Mouse (Mus musculus): Measurements from ENCODE around the gene Gm5039.
"Not testable (repeated sequence)": the region's sequence is repeated elsewhere in the genome, so short reads cannot be mapped to it uniquely, and the experiment has no call there.

The Gm5039 gene

GRCm38 (mm10) chr12:88323926-88324325, at the start of gene Gm5039:
Gm5039 (minus strand) TSS chr12:88324026.
- not testable (repeated sequence) for DNase-seq

- no peak for DNase-seq
Observed at GRCm38 (mm10) chr12:88372018-88372417, 48.2 kb upstream of the Gm5039 start.

- DNase-seq, result not testable (repeated sequence)
Observed at GRCm38 (mm10) chr12:88370321-88370720, 46.5 kb upstream of the Gm5039 start.

GRCm38 (mm10) chr12:88369690-88370089, 45.9 kb upstream of the Gm5039 start:
- not testable (repeated sequence) for DNase-seq

- DNase-seq, result no peak
Observed at GRCm38 (mm10) chr12:88368618-88369017, 44.8 kb upstream of the Gm5039 start.

GRCm38 (mm10) chr12:88367673-88368072, 43.8 kb upstream of the Gm5039 start:
- DNase-seq, result no peak

- DNase-seq, result no peak
Observed at GRCm38 (mm10) chr12:88361120-88361445, 37.3 kb upstream of the Gm5039 start.

- peak; percentile 91 for DNase-seq
Observed at GRCm38 (mm10) chr12:88360441-88361119, 36.8 kb upstream of the Gm5039 start, which contains the start of gene Adck1. Adck1 (plus strand) TSS chr12:88360554.

GRCm38 (mm10) chr12:88354182-88354702, 30.4 kb upstream of the Gm5039 start:
- no peak for DNase-seq

GRCm38 (mm10) chr12:88341286-88341685, 17.5 kb upstream of the Gm5039 start:
- DNase-seq, result not testable (repeated sequence)

GRCm38 (mm10) chr12:88336662-88337413, 13.0 kb upstream of the Gm5039 start:
- DNase-seq, result not testable (repeated sequence)

GRCm38 (mm10) chr12:88314556-88314955, 9.3 kb downstream of the Gm5039 start:
- DNase-seq, result no peak

- DNase-seq, result not testable (repeated sequence)
Observed at GRCm38 (mm10) chr12:88297171-88297570, 26.7 kb downstream of the Gm5039 start.

- DNase-seq, result not testable (repeated sequence)
Observed at GRCm38 (mm10) chr12:88293082-88293481, 30.7 kb downstream of the Gm5039 start.

- not testable (repeated sequence) for DNase-seq
Observed at GRCm38 (mm10) chr12:88285224-88285623, 38.6 kb downstream of the Gm5039 start.

GRCm38 (mm10) chr12:88274400-88274799, 49.4 kb downstream of the Gm5039 start, which contains the start of gene Gm5662:
Gm5662 (minus strand) TSS chr12:88274500.
- not testable (repeated sequence) for DNase-seq

Measured in cerebellum, adult 9-11 months (tissue).